Mouse (Mus musculus): ENCODE measurements around the gene Coro1c. TPM values are rescaled to one million over a fixed set of nuclear protein-coding genes. Genes with fewer than 3 reads are reported as not detected.
A peak's percentile ranks its signal among the peaks of the same experiment; 100 is the strongest.
"Not testable (repeated sequence)": the region's sequence is repeated elsewhere in the genome, so short reads cannot be mapped to it uniquely, and the experiment has no call there.

Gene Coro1c
- total RNA-seq, 2 experiments from 2014 or later: 26.8 to 30.9 TPM

DNA sequence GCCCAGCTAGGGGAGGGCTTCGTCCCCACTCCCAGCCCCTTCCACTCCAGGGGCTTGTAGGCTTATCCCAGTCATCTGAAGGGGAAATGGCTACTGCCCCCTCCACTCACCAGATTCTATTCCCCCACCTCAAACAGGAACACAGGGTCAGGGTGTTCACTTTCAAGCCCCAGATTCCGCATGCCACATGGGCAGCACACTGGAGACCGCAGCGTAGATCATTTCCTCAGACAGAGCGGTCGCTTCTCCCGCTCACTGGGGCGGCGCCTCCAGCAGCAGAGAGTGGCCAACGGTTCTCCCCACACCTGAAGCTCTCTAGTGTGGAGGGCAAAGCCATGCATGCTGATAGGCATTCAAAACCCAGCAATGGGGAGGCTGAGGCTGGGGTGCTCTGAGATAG lies 71.6 kb downstream of the Coro1c start:
- no peak for ATAC-seq (replicated peaks; ENCODE audit: low FRiP score, poor library complexity, severe bottlenecking)

GRCm38 (mm10) chr5:113833316-113833947 lies 75.1 kb downstream of the Coro1c start:
- ATAC-seq (replicated peaks; ENCODE audit: low FRiP score, poor library complexity, severe bottlenecking): no peak

- no peak for ATAC-seq (replicated peaks; ENCODE audit: low FRiP score, poor library complexity, severe bottlenecking)
Observed at GRCm38 (mm10) chr5:113832490-113832901, 76.1 kb downstream of the Coro1c start, which contains the start of gene Selplg. TSS of gene Selplg (minus strand) at chr5:113832644.

DNA sequence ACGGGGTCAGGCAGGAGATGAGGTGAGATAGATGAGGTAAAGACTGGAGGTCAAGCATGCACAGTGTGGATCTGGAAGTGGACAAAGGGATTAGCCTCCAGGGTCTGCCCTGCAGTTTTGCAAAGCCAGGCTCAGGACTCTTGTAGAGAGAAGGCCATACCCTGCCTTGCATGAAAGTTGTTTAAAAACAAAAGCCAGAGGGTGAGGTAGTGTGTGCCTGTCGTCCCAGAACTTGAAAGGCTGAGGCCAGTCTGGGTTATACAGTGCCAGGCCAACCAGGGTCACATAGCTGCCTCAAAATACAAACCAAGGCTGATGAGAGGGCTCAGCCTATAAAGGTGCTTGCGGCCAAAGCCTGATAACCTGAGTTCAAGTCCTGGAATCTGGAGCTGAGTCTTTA lies 76.8 kb downstream of the Coro1c start:
- ATAC-seq (replicated peaks; ENCODE audit: low FRiP score, poor library complexity, severe bottlenecking): no peak

GRCm38 (mm10) chr5:113830796-113831195 lies 77.8 kb downstream of the Coro1c start:
- no peak for ATAC-seq (replicated peaks; ENCODE audit: low FRiP score, poor library complexity, severe bottlenecking)

DNA sequence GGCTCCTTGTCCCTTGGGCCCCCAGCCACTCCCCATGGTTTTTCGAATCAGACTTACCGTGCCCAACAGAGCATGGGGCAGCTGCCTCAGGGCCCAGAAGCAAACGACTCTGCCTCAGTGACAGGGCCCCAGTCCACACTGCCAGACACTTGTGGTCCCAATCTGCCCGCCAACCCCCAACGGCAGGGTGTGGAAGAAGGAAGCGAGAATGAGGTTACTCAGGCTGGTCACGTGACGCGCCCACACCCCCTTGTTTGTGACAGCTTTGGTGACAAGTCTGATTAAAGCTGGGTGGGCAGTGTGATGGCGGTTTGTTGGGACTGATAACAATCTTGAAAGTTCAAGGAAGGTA lies 78.3 kb downstream of the Coro1c start:
- peak; percentile 27; the same call in 1 of the 2 replicates for ATAC-seq (replicated peaks; ENCODE audit: low FRiP score, poor library complexity, severe bottlenecking)

DNA sequence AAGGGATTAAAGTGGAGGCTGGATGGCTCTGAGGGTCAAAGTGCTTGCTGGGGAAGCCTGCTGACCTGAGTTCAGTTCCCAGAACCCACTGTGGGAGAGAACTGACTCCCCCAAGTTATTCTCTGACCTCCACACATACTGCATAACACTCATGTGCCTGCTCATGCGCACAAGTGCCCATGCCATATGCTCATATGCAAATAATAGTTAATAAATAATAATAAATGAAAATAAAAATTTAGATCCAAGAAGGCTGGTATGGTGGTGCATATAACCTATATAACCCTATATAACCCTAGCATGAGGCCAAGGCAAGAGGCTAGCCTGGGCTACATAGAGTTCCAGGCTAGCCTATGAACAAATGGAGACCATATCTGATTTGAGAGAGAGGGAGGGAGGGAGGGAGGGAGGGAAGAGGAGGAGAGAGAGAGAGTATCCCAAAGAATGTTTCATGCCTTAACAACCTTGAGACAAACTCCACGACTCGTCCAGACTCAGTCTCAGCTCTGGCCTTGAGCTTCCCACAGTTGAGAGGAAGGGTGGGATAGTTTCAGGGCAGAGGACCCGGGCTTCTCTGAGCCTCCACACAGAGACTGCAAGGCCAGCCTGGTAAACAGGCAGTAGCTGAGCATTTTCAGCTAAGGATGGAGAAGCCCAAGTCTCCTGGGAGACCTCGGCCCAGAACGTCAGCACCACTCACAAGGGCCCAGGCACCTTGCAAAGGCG lies 78.8 kb downstream of the Coro1c start:
- no peak for ATAC-seq (replicated peaks; ENCODE audit: low FRiP score, poor library complexity, severe bottlenecking)

GRCm38 (mm10) chr5:113828481-113828880 lies 80.1 kb downstream of the Coro1c start:
- no peak for ATAC-seq (replicated peaks; ENCODE audit: low FRiP score, poor library complexity, severe bottlenecking)

DNA sequence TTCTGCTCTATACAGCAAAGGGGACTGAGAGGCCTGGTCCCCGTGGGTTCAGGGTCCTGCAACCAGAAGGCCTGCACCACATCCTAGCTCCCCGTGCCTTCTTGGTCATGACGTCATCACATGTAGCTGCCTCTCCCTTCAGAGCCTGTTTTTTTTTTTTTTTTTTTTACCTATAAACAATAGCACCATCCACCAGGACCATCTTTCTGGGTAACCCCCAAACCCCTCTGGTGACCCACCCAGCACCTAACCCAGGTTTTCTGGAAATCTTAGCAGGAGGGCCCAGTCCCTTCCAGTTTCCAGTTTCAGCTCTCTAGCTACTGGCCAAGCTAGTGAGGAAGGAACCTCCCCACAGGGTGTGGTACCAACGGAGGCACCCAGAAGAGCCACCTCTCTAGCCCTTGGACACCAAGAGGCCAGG lies 80.6 kb downstream of the Coro1c start:
- no peak for ATAC-seq (replicated peaks; ENCODE audit: low FRiP score, poor library complexity, severe bottlenecking)

GRCm38 (mm10) chr5:113826619-113827018 lies 81.9 kb downstream of the Coro1c start:
- ATAC-seq (replicated peaks; ENCODE audit: low FRiP score, poor library complexity, severe bottlenecking): 0 out of 2 replicates have a peak, but pooled peaks have one; percentile 30

DNA sequence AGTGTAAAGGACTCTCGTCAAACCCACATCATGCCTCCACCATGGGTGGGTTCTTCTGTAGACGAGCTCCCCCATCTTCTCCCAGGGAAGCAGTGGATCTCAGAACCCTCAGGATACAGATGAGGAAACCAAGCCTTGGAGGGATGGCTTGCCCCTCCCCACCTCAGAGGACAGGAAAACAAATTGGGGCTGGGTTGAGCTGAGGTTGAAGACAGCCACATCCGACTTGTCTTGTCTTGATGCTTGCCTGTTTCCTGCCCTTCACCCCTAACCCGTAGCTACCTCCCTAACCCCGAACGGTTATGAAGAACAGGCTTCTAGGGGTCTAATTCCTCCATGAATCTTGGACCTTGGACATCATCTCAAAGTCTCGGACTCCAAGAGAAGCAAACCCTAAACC lies 83.0 kb downstream of the Coro1c start:
- ATAC-seq (replicated peaks; ENCODE audit: low FRiP score, poor library complexity, severe bottlenecking): peak; percentile 24; the same call in 1 of the 2 replicates

GRCm38 (mm10) chr5:113824228-113824627 lies 84.3 kb downstream of the Coro1c start:
- no peak for ATAC-seq (replicated peaks; ENCODE audit: low FRiP score, poor library complexity, severe bottlenecking)

DNA sequence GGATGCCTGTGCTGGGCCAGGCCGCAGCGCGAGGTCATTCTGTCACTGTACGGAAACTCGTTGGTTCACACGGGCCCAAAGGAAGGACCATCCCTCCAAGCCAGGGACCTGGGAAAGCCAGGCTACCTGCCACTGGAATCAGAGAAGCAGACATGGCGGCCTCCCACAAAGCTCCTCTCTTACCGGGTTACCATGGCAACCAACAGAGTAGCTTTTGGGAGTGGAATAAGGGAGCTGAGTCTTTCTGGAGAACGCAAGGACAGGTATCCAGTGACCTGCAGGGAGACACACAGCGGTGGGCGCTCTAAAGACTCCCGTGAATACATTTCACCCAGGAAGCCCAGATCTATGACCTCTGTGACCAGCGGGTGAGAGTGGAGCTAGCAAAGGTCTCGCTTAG lies 90.0 kb downstream of the Coro1c start:
- no peak for ATAC-seq (replicated peaks; ENCODE audit: low FRiP score, poor library complexity, severe bottlenecking)

GRCm38 (mm10) chr5:113815638-113816152 lies 92.9 kb downstream of the Coro1c start:
- ATAC-seq (replicated peaks; ENCODE audit: low FRiP score, poor library complexity, severe bottlenecking): peak; percentile 75

GRCm38 (mm10) chr5:113815041-113815389 lies 93.5 kb downstream of the Coro1c start:
- ATAC-seq (replicated peaks; ENCODE audit: low FRiP score, poor library complexity, severe bottlenecking): no peak

DNA sequence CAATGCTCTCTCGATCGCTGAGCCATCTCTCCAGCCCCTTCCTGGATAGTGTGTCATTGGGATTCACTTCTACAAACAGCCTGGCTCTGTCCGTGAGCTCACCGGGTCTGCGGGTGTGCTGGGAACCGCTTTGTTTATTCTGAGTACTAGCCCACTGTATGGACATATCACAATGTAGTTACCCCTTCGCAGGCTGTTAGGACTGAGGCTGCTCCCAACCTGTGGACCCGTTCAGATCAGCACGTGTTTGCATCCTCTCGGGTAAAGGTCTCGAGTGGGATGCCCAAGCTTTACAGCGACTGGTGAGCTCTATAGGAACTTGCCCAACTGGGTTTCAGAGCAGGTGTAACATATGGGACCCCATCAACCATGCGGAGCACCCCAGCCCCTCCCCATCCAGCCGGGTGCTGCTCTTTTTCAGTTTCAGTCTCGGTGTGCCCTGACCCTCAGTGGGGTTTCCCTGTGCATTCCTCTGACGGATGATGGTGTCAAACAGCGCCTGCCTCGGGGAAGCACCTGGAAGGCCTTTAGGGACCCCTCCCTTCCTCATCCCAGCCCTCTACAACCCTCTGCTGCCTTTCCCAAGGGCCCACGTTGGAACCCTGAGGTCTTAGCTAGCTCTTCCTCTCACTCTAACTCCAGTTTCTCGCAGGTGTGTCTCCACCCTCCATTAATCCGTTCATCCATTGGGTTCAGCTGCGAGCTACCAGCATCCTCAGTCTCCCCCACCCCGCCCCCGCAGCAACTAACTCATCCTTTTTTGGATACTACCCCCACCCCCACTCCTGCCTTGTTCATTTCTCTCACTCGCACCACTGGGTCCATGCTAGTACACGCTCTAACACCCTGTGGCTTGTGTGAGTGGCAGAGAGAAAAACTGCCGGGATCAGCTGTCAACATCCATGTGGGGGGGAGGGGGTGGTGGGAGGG lies 94.2 kb downstream of the Coro1c start:
- ATAC-seq (replicated peaks; ENCODE audit: low FRiP score, poor library complexity, severe bottlenecking): no peak

DNA sequence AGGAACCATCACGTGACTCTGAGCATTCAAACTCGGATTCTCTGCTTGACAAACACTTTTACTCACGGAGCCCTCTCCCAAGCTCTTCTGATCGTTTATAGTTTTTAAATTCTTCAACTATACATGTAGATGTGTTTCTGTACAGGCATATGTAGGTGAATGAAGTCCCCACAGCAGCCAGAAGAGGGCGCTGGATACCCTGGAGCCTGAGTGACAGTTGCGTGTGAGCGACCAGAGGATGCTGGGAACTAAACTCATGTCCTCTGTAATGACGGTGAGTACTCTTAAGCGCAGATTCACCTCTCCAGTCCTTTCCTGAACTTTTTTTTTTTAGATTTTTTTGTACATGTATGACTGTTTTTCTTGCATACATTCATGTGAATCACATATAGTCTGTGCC lies 95.0 kb downstream of the Coro1c start:
- ATAC-seq (replicated peaks; ENCODE audit: low FRiP score, poor library complexity, severe bottlenecking): peak; percentile 55; the same call in 1 of the 2 replicates

DNA sequence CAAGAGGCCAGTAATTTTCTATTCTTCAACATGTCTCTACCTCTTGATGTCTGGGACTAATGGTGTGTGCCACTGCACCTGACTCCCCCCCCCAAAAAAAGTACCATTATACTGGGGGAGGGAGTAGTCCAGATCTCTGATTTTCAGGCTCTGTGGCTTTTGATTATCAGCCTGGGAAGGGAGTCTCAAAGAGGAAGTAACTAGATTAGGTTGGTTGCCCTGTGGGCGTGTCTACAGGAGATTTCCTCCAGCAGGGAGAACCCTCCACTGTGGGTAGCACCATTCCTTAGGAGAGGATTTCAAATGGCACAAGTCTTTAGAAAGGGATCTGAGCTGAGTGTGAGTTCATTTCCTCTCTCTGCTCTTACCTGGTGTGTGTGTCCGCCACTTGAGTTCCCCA lies 95.9 kb downstream of the Coro1c start:
- no peak for ATAC-seq (replicated peaks; ENCODE audit: low FRiP score, poor library complexity, severe bottlenecking)

DNA sequence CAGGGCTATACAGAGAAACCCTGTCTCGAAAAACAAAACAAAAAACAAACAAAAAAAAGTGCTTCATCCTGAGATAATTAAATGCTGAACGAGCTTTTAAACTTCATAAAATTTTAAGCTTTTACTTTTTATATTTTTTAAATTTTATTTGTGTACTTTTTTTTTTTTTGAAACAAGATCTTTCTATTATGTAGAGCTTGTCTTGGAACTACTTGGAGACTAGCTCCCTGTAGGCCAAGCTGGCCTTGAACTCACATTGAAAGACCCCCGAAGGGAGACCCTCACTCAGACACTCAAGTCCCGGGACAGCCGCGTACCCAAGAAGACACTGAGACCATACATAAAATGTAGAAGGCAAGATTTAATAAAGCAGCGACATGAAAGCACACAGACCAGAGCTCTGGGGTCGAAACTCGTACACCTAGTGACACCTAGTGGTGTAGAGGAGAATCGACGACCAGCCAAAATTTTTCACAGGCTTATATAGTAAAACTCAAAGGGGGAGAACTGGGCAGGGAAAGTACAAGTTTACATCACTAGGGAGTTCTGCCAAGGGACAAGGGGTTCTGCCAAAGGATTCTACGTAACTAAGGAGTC lies 96.6 kb downstream of the Coro1c start:
- ATAC-seq (replicated peaks; ENCODE audit: low FRiP score, poor library complexity, severe bottlenecking): not testable (repeated sequence)

DNA sequence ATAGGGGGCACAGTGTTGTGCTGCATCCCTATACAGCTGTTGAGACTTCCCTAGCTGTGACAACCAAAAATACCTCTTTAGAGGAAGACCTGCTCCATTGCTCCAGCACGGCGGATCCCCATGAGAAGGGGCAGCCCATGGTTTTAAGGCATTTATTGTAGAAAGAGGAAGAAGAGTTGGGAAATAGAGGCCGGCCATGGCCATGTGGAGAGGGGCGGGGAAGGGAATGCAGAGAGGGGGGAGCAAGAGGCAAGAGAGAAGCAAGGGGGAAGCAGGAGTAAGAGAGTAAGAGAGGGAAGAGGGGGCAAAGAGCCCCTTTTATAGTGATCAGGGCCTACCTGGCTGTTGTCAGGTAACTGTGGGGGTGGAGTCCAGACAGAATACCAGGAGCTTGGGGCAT lies 98.4 kb downstream of the Coro1c start:
- ATAC-seq (replicated peaks; ENCODE audit: low FRiP score, poor library complexity, severe bottlenecking): no peak
